Mouse (Mus musculus) embryo, embryonic 10.5 days (tissue): ENCODE measurements around the gene Omd.
"Not testable (repeated sequence)": the region's sequence is repeated elsewhere in the genome, so short reads cannot be mapped to it uniquely, and the experiment has no call there.

Source experiments
- DNase-seq: peaks from one replicate; pipeline ENCODE4 v3.0.0-alpha.2; 2015; ENCODE audit warnings: low spot score

The Omd gene

GRCm38 (mm10) chr13:49581541-49582530, at the start of gene Omd:
Gene Omd (plus strand): TSS chr13:49582462.
- peak; percentile 43 for DNase-seq

- no peak for DNase-seq
Measured at GRCm38 (mm10) chr13:49536946-49537345, 45.3 kb upstream of the Omd start.

- no peak for DNase-seq
Measured at GRCm38 (mm10) chr13:49538693-49539092, 43.6 kb upstream of the Omd start.

- no peak for DNase-seq
Measured at GRCm38 (mm10) chr13:49544279-49544678, 38.0 kb upstream of the Omd start, which contains the start of gene Aspn. Gene Aspn (plus strand): TSS chr13:49544443.

GRCm38 (mm10) chr13:49545646-49546045, 36.6 kb upstream of the Omd start:
- DNase-seq = peak; percentile 10

GRCm38 (mm10) chr13:49546517-49546916, 35.7 kb upstream of the Omd start:
- no peak for DNase-seq

GRCm38 (mm10) chr13:49547563-49548150, 34.6 kb upstream of the Omd start:
- DNase-seq = no peak

GRCm38 (mm10) chr13:49549616-49550015, 32.6 kb upstream of the Omd start:
- no peak for DNase-seq

- DNase-seq = no peak
Measured at GRCm38 (mm10) chr13:49554519-49554918, 27.7 kb upstream of the Omd start.

- no peak for DNase-seq
Measured at GRCm38 (mm10) chr13:49556203-49556602, 26.1 kb upstream of the Omd start.

- no peak for DNase-seq
Measured at GRCm38 (mm10) chr13:49556924-49557323, 25.3 kb upstream of the Omd start.

- DNase-seq = peak; percentile 41
Measured at GRCm38 (mm10) chr13:49559185-49559584, 23.1 kb upstream of the Omd start.

- DNase-seq = no peak
Measured at GRCm38 (mm10) chr13:49560886-49561285, 21.4 kb upstream of the Omd start.

- no peak for DNase-seq
Measured at GRCm38 (mm10) chr13:49564347-49564746, 17.9 kb upstream of the Omd start.

GRCm38 (mm10) chr13:49570371-49570770, 11.9 kb upstream of the Omd start:
- no peak for DNase-seq

GRCm38 (mm10) chr13:49571418-49571817, 10.8 kb upstream of the Omd start:
- DNase-seq = no peak

- no peak for DNase-seq
Measured at GRCm38 (mm10) chr13:49583859-49584258, 1.6 kb downstream of the Omd start.

- DNase-seq = no peak
Measured at GRCm38 (mm10) chr13:49584307-49585005, 2.2 kb downstream of the Omd start.

- no peak for DNase-seq
Measured at GRCm38 (mm10) chr13:49586062-49586461, 3.8 kb downstream of the Omd start.

- not testable (repeated sequence) for DNase-seq
Measured at GRCm38 (mm10) chr13:49602541-49602940, 20.3 kb downstream of the Omd start.

GRCm38 (mm10) chr13:49603603-49604002, 21.3 kb downstream of the Omd start:
- DNase-seq = no peak

- peak; percentile 18 for DNase-seq
Measured at GRCm38 (mm10) chr13:49607714-49608113, 25.5 kb downstream of the Omd start, which contains the start of gene Ogn. Gene Ogn (plus strand): TSS chr13:49608046.
